Mouse (Mus musculus): ENCODE measurements at regions not wholly inside any gene's neighbourhood (a gene's known extent, or its start where the extent isn't known, plus 50 kb on each side); places are given as distances from the start of the nearest gene placed in this dataset.

DNA sequence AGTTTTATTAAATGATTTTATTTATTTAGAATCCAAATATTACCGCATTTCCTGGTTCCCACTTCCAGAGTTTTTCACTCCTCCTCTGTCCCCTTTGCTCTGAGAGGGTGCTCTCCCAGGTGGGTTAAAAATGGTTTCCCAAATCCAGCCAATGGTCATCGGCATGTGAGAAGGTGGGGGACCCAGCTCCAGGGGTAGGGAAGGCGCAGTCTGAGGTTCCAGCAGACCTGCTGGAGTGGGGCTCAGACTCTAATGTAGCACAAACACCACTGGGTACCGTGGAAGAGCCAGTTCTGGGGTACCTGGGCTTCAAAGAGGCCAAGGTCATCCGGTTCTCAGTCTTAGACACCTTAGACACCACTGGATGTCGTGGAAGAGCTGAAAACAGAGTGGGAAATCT is 875.6 kb downstream of the Fscb start:
- DNase-seq: no peak

DNA sequence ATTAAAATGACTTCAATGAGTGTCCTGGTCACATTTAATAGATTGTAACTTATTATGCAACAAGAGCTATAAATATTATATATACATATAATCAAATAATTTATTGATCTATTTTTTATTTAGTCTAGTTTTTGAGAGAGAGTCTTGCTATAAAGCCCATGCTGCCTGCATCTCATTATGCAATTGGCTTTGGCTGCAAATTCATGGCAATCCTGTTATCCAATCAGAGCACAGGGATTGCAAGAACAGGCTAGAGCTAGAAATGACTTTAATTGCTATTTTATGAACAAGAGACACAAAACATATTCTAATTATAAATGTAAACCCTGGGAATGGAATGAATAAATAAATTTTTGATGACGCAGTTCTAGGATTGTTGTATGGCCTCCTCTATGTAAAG is 919.8 kb downstream of the Fscb start:
- DNase-seq: no peak

DNA sequence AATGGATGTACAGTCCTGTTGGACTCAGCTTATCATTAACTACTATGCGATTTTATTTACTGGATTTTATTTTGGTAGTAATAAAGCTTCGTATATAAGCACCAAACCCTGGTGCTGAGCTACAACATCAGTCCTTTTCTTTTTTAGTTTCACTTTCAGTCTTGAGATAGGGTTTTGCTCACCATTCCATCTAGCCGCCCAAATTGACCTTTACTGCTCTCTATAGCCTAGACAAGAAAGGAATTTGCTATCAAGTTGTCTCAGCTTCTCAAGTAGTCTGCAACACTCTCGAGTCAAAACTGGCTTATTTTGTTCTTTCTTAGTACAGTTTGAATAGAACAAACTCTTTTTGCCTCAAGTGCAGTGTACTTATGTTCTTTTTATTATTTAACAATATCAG is 921.7 kb downstream of the Fscb start:
- DNase-seq: no peak

- peak; percentile 5 for DNase-seq
These were observed 940.4 kb downstream of the Fscb start for GRCm38 (mm10) chr12:63534084-63534483.

GRCm38 (mm10) chr12:63503774-63504173 is 970.7 kb downstream of the Fscb start:
- DNase-seq: no peak

DNA sequence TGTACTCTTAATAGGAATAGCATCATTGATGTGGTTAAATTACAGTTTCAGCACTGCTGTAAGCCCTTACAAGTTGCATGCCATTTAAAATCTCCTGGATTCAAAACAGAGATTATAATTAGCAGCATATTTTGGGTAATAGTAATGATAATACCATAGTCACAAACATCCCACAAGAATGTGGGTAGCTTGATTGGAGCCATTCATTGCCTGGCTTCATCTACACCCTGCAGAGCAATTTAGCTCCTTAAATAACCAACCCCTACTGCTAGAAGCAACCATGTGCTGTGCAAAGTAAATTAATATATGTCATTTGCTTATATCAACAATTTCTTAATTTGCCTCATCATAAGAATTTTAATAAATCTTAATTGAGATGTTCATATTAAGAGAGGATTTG is 984.1 kb downstream of the Fscb start:
- no peak for DNase-seq

DNA sequence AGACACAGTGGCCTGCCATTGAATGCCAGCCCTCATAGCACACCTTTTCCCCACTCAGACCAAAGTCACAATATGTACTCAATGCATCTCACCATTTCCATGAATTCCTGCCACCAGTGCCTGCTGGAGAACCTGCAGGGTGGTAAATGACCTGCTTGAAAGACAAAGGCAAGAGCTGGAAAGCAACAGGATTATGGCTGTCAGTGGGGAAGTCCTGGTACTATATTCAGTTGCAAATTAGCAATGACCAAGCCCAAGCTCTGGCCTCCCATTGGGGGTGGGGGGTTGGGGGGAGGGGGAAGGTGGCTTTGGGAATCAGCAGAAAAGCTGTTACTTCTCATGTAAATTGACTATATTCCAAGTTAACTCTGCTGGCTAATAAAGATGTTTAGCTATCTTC is 990.4 kb downstream of the Fscb start:
- no peak for DNase-seq

DNA sequence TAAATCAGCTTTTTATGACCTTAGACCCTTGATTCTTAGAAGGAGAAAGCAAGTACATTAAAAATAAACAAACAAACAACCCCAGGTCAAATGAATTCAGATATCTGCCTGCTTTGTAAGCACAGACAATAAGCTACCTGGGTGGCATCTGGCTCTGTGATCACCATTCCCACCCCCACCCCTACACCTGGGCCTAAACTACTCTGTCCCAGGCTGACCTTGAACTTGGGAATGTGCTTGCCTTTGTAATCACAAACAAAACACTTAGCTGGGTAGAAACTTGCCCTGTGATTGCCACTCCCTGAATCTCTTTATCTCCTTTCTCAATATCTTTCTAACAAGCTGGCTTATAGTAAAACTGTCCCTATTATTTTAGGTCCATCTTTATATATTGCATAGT is 1005.6 kb downstream of the Fscb start:
- DNase-seq: no peak
